Mouse (Mus musculus) thymus, adult 2 months (tissue): ENCODE measurements around the gene Got2.

Source experiments
- CTCF ChIP-seq: fragments of 200-500 bp; IDR thresholded peaks from 2 replicates; pipeline ENCODE4 v1.5.1; 2012; ENCODE audit warnings: mild to moderate bottlenecking, control low read depth, low read length, moderate library complexity, borderline replicate concordance; ENCODE audit not compliant: control insufficient read depth, poor library complexity, insufficient read depth; ENCODE audit errors: extremely low read depth
- POLR2A ChIP-seq: fragments of 200-500 bp; IDR thresholded peaks from 2 replicates; pipeline ENCODE4 v1.6.1; 2012; ENCODE audit warnings: mild to moderate bottlenecking, low read length, control low read depth, moderate library complexity; ENCODE audit not compliant: control insufficient read depth, poor library complexity, insufficient read depth; ENCODE audit errors: extremely low read depth

DNA sequence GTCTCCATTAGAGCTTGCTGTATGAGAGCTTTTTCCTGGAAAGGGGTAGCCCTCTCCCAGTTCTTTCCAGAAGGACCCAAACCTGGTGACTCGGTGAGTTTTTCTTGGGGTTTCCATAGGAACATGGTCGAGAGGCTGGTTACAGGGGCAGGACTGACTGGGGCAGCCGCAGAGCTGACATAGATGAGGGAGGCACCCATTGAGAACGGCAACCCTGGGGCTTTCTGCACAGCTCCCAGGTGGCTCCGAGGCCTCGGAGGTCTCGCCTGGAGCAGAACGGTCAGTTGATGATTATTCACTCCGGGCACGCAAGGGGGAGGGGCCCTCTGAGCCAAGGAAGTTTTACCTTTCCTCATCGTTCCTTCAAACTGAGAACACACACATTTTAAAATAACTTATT is 19.5 kb upstream of the Got2 start:
- TF ChIP-seq CTCF (no peak), POLR2A (no peak)
